Mouse (Mus musculus) limb, embryonic 14.5 days (tissue): ENCODE measurements at regions not wholly inside any gene's neighbourhood (a gene's known extent, or its start where the extent isn't known, plus 50 kb on each side); places are given as distances from the start of the nearest gene placed in this dataset.

ENCODE experiments used
- ATAC-seq: fragments of 200-750 bp; cut with Nextera tagmentation; 2 replicates; pipeline ENCODE4 v1.8.0; 2017; ENCODE audit warnings: low read depth, moderate number of reproducible peaks, moderate TSS enrichment; ENCODE audit not compliant: low FRiP score
- DNase-seq: peaks from one replicate; pipeline ENCODE4 v3.0.0-alpha.2; 2015; ENCODE audit warnings: low spot score
- H3K27ac ChIP-seq: fragments of 300-500 bp; sonication (generic); replicated peaks from 2 replicates; pipeline ENCODE4 v1.5.1; 2014; ENCODE audit warnings: low read depth, mild to moderate bottlenecking, low read length, moderate library complexity, mixed read lengths
- H3K27me3 ChIP-seq: fragments of 300-500 bp; sonication (generic); 2 replicates; pipeline ENCODE4 v1.6.1; 2014; ENCODE audit warnings: low read length, mixed read lengths; ENCODE audit not compliant: control insufficient read depth, insufficient read depth
- H3K36me3 ChIP-seq: fragments of 300-500 bp; sonication (generic); 2 replicates; pipeline ENCODE4 v1.6.1; 2014; ENCODE audit warnings: mild to moderate bottlenecking, low read length, moderate library complexity, mixed read lengths; ENCODE audit not compliant: control insufficient read depth, insufficient read depth
- H3K4me1 ChIP-seq: fragments of 300-500 bp; sonication (generic); 2 replicates; pipeline ENCODE4 v1.6.1; 2014; ENCODE audit warnings: antibody characterized with exemption, low read length, mixed read lengths; ENCODE audit not compliant: control insufficient read depth, insufficient read depth
- H3K4me2 ChIP-seq: fragments of 300-500 bp; sonication (generic); replicated peaks from 2 replicates; pipeline ENCODE4 v1.6.1; 2014; ENCODE audit warnings: low read depth, mild to moderate bottlenecking, low read length, moderate library complexity; ENCODE audit not compliant: severe bottlenecking
- H3K4me3 ChIP-seq: fragments of 300-500 bp; sonication (generic); replicated peaks from 2 replicates; pipeline ENCODE4 v1.5.1; 2014; ENCODE audit warnings: low read length
- H3K9ac ChIP-seq: fragments of 300-500 bp; sonication (generic); 2 replicates; pipeline ENCODE4 v1.6.1; 2014; ENCODE audit warnings: mild to moderate bottlenecking, low read depth, low read length, moderate library complexity; ENCODE audit not compliant: severe bottlenecking
- H3K9me3 ChIP-seq: fragments of 300-500 bp; sonication (generic); 2 replicates; pipeline ENCODE4 v1.6.1; 2016; ENCODE audit warnings: low read length; ENCODE audit not compliant: control insufficient read depth
- POLR2A ChIP-seq: fragments of 200-500 bp; IDR thresholded peaks from 2 replicates; pipeline ENCODE4 v1.8.0; 2012; ENCODE audit warnings: inconsistent platforms, mild to moderate bottlenecking, moderate library complexity, borderline replicate concordance; ENCODE audit not compliant: insufficient read depth, insufficient read length; ENCODE audit errors: extremely low read depth
- WGBS: fragments of 180-500 bp; shearing (Covaris S2); extraction: QIAGEN DNeasy Blood & Tissue Kit; methylation state at CpG from one replicate; pipeline ENCODE4 v1.1.7; 2014; 5-methylcytosine and 5-hydroxymethylcytosine counted together

GRCm38 (mm10) chr3:14381421-14381992, 99.0 kb upstream of the Slc7a12 start:
- no peaks in the 10 kb centered on the region for H3K9me3 ChIP-seq
- H3K4me1 ChIP-seq: no peaks in the 10 kb centered on the region
- DNase-seq (peak; percentile 41), ATAC-seq (peak; percentile 83)
- H3K27ac ChIP-seq: no peak overlapping the region
- H3K4me2 ChIP-seq: peak overlapping the region; percentile 41
- TF ChIP-seq POLR2A: no peak
- H3K27me3 ChIP-seq: no peaks in the 10 kb centered on the region
- WGBS: 13% methylated on average over 18 of the region's 18 CpGs
- 0 out of 2 replicates have a peak overlapping the region, but pooled peaks have one; percentile 9 for H3K4me3 ChIP-seq
- H3K36me3 ChIP-seq: no peaks in the 10 kb centered on the region
- H3K9ac ChIP-seq: no peak overlapping the region

DNA sequence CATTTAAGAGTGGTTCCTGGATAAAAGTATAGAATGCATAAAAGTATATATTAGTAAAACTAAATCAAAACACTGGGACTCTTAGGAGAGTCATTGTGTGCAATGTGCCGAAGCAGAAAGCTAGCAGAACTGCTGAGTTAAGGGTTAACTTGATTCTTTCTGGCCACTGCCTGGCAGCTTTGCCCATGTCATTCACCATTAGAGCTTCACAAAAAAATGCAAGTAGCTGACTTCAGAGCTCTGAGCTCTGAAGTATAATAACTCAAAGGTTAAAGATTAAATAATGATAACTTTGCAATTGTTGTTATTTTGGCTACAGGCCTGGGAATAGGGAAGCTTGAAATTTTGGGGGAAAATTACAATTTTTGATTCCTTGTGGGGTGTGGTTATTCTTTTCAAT, 89.8 kb upstream of the Slc7a12 start:
- no peaks in the 10 kb centered on the region for H3K27me3 ChIP-seq
- H3K4me1 ChIP-seq: no peaks in the 10 kb centered on the region
- no peak overlapping the region for H3K27ac ChIP-seq
- no peak for TF ChIP-seq POLR2A
- 86% methylated on average over 1 of the region's 1 CpGs for WGBS
- DNase-seq (no peak), ATAC-seq (no peak)
- H3K4me2 ChIP-seq: no peak overlapping the region
- no peaks in the 10 kb centered on the region for H3K9me3 ChIP-seq
- H3K9ac ChIP-seq: no peak overlapping the region
- H3K4me3 ChIP-seq: no peak overlapping the region
- H3K36me3 ChIP-seq: no peaks in the 10 kb centered on the region

GRCm38 (mm10) chr3:14398676-14399075, 81.8 kb upstream of the Slc7a12 start:
- 90% methylated on average over 3 of the region's 3 CpGs for WGBS
- DNase-seq (no peak), ATAC-seq (no peak)
- no peak for TF ChIP-seq POLR2A
- no peak overlapping the region for H3K4me3 ChIP-seq
- H3K4me1 ChIP-seq: no peaks in the 10 kb centered on the region
- no peaks in the 10 kb centered on the region for H3K27me3 ChIP-seq
- no peak overlapping the region for H3K9ac ChIP-seq
- H3K9me3 ChIP-seq: no peaks in the 10 kb centered on the region
- H3K36me3 ChIP-seq: no peaks in the 10 kb centered on the region
- no peak overlapping the region for H3K27ac ChIP-seq
- no peak overlapping the region for H3K4me2 ChIP-seq

- TF ChIP-seq POLR2A: no peak
- no peaks in the 10 kb centered on the region for H3K9me3 ChIP-seq
- H3K9ac ChIP-seq: no peak overlapping the region
- ATAC-seq (no peak), DNase-seq (no peak)
- H3K4me1 ChIP-seq: no peaks in the 10 kb centered on the region
- no peaks in the 10 kb centered on the region for H3K36me3 ChIP-seq
- no peaks in the 10 kb centered on the region for H3K27me3 ChIP-seq
- no peak overlapping the region for H3K27ac ChIP-seq
- no peak overlapping the region for H3K4me3 ChIP-seq
- 82% methylated on average over 1 of the region's 1 CpGs for WGBS
- H3K4me2 ChIP-seq: no peak overlapping the region
Measured at GRCm38 (mm10) chr3:14408435-14409125, 71.9 kb upstream of the Slc7a12 start.
